Mouse (Mus musculus): ENCODE data around the gene Fam178b.
"Not testable (repeated sequence)": the region's sequence is repeated elsewhere in the genome, so short reads cannot be mapped to it uniquely, and the experiment has no call there.

Fam178b gene

GRCm38 (mm10) chr1:36630053-36630739 lies 52.8 kb downstream of the Fam178b start:
- in situ Hi-C loops (cut with MboI, MseI) = no loop called here

DNA sequence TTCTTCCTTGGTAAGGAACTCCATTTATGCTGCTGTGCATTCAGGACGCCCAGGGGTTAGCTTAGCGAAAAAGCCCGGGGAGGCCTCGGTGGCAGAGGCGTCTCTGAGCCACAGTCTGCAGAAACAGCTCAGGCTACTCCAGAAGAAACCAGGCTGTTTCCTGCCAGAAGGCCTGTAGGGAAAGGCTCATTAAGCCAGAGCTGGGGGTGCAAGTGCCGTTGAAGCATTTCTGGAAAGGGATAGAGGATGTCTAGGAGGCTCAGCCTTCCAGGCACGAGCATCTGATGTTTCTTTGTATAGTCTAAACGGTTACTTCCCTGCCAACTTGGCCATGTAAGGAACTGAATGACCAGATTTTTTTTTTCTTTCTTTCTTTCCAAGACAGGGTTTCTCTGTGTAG lies 54.4 kb downstream of the Fam178b start:
- in situ Hi-C loops (cut with MboI, MseI) = loop anchor here (5.0 kb wide), 1 partner anchor 71 kb away; the partner anchor contains the start of gene Sema4c

DNA sequence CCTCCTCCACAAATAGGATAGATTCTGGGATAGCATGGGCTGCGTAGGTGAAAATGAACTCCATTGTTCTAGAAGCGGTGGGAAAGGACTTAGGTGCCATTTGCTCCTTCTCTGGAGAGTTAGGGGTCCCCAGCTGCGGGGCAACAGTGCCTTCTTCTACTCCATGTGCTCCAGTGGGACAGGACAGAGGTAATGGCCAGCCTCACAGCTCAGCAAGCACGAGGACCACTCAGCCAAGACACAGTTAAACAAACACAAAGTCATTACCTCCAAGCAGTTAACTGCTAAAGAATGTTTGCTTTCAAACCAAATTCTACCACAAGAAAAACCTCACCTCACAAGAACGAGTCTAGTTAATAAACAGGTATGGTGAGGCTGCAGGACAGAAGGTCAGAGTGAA lies 57.5 kb downstream of the Fam178b start:
- in situ Hi-C loops (cut with MboI, MseI) = loop anchor here (5.0 kb wide), 1 partner anchor 68 kb away; the partner anchor contains the start of gene Sema4c

- in situ Hi-C loops (cut with MboI, MseI) = not testable (repeated sequence)
Observed at GRCm38 (mm10) chr1:36615958-36616357, 67.0 kb downstream of the Fam178b start.

- in situ Hi-C loops (cut with MboI, MseI) = no loop called here
Observed at GRCm38 (mm10) chr1:36615188-36615587, 67.8 kb downstream of the Fam178b start.

DNA sequence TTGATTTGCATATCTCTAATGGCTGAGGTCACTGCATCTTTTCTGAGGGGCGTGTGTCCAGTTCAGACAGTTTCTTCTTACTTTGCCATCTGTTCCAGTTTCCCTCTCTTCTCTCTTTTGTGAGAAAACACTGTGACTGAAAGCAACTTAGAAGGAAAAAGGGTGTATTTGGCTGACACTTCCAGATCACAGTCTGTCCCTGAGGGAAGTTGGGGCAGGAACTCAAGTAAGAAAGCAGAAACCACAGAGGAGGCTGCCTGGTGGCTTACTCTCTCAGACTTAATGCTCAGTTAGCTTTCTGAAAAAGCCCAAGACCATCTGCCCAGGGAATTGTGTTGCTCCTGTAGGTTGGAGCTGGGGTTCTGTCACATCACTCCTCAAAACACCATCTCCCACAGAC lies 68.4 kb downstream of the Fam178b start:
- in situ Hi-C loops (cut with MboI, MseI) = no loop called here

DNA sequence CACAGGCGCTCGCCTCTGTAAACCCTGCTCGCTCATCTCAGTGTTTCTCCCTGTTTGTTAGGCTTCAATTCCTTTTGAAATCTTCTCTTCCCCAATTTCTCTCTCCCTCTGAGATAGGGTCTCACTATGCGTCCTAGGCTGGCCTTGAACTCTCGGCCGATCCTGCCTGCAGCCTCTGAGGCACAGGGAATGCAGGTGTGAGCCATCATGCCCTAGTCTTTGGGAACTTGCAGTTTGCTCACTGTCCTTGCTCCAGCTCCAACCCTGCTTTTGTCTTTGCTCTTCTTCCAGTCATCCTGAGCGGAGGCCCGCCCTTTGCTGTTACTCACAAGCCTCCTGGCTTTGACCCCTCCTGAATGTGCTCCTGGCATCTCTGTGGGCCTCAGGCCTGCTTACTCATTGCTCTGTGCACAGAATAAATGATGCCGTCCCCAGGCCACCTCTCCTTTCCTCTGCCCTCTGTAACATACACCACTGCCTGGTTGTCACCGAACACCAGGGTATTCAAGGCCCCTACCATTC lies 69.5 kb downstream of the Fam178b start:
- in situ Hi-C loops (cut with MboI, MseI) = no loop called here

GRCm38 (mm10) chr1:36612362-36612761 lies 70.6 kb downstream of the Fam178b start:
- in situ Hi-C loops (cut with MboI, MseI) = no loop called here

DNA sequence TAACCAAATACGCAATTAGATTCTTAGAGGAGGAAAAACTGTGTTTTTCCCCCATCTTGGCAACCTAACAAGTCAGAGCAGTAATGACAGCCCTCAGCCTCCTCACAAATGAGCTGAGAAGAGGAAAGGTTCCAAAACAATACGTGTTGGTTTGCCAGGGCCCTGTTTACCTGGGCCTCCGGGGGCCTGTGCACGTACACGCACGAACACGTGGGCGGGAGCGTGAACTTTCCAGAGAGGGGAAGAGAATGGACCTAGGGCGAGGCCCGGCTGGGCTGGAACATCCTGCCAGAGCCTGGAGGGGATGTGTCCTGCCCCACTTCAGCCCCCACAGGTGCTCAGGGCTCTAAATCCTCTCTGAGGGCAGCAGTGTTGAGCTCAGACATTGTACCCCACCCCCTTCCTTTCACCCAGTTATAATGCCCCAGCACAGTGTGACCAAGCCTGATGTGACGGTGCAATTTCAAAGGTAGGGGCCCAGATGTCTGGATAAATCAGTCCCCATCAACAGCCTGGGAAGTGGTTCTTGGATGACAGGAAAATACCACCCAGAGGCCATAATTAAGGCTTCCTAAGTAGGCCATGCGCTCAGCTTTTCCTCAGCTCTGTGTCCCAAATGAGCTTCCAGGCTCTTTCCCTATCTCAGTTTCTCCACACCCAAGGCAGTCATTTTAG lies 71.4 kb downstream of the Fam178b start:
- in situ Hi-C loops (cut with MboI, MseI) = no loop called here

DNA sequence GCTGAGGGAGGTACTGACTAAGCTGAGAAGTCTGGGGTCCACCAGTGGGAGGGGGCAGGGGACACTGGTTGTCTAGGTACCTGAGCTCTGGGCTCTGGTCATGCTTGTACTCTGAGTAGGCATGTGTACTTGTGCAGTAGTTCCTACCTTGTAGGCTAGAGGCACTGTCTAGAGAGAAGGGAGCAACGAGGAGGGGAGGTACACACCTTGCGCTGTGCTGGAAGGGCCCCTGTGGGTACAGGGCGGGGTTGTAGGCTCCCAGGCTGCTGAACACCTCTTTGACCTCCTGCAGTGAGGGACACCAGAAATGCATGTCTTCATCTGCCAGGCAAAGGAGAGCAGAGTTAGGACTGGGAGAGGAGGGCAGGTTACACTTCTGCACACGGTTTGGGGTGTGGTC lies 74.8 kb downstream of the Fam178b start:
- in situ Hi-C loops (cut with MboI, MseI) = no loop called here

- in situ Hi-C loops (cut with MboI, MseI) = no loop called here
Observed at GRCm38 (mm10) chr1:36606951-36607350, 76.0 kb downstream of the Fam178b start.

- in situ Hi-C loops (cut with MboI, MseI) = no loop called here
Observed at GRCm38 (mm10) chr1:36604254-36605156, 78.5 kb downstream of the Fam178b start.

- in situ Hi-C loops (cut with MboI, MseI) = no loop called here
Observed at GRCm38 (mm10) chr1:36603361-36603760, 79.6 kb downstream of the Fam178b start.

DNA sequence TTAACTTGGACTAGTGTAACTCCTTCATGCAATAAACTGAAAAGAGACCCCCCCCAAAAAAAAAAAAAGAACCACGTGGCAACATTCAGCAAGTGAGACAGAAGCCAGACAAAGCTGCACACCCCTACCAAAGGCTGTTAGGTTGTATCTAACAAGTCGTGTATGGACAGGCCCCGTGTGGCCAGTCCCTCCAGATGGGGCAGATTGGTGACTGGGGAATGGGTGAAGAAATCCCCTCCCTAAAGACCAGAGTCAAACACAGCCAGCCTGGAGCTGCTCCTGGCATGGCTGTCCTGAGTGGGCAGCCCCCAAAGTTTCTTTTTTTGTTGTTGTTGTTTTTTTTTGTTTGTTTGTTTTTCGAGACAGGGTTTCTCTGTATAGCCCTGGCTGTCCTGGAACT lies 80.7 kb downstream of the Fam178b start:
- in situ Hi-C loops (cut with MboI, MseI) = no loop called here

DNA sequence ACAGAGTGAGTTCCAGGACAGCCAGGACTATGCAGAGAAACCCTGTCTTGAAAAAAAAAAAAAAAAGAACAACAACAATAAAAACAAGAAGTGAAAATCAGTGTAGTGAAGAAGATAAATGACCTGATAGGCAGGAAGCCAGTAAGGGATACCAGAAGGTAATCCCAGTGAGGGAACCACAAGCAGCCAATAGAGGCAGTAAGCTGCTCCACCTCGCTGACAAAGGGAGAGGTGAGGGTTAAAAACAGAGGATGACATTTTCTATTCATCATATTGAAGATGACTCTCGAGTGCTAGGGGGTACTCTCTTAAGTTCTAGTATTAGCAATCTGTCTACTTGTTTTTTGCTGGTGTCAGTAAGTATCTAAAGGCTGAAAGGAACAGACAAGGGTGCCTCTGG lies 84.6 kb downstream of the Fam178b start:
- in situ Hi-C loops (cut with MboI, MseI) = no loop called here

GRCm38 (mm10) chr1:36596114-36596513 lies 86.9 kb downstream of the Fam178b start:
- in situ Hi-C loops (cut with MboI, MseI) = no loop called here

GRCm38 (mm10) chr1:36595167-36595931 lies 87.6 kb downstream of the Fam178b start:
- in situ Hi-C loops (cut with MboI, MseI) = no loop called here

DNA sequence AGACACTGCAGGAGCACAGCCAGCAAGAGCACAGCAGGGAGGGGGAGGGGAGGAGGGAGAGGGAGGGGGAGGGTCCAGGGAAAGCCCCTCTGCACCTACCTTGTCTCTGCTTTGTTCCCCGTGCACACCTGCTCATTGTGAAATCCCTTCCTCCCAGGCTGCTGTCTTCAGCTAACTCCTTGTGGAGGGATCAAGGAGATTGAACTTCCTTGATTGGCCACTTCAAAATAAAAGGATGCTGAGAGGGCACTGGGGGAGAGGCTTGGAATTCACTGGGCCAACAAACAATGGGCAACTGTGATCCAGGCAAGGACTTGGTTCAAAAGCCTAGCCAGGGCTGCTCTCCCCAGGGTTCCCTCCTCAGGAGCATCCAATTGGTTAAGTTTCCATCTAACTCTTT lies 89.9 kb downstream of the Fam178b start:
- in situ Hi-C loops (cut with MboI, MseI) = no loop called here

GRCm38 (mm10) chr1:36591408-36591807 lies 91.6 kb downstream of the Fam178b start:
- in situ Hi-C loops (cut with MboI, MseI) = no loop called here

- in situ Hi-C loops (cut with MboI, MseI) = no loop called here
Observed at GRCm38 (mm10) chr1:36590664-36591063, 92.3 kb downstream of the Fam178b start.

DNA sequence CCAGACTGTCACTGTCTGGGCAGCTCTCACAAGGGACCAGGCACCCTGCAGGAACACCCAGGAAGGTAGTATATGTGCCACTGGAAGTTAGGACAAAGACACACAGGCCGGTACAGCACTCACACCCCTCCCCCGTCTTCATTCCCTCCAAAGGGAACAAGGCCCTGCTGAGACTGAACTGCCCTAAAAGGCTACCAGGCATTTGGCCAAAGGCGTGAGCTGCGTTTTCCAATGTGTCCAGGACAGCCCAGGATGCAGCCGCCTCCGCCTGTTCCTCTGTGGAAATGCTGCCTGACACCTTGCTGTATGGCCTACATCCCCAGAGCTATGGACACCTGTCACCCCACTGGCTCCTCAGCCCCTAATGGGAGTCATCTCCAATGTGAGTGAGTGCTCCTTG lies 93.5 kb downstream of the Fam178b start:
- in situ Hi-C loops (cut with MboI, MseI) = no loop called here

Data from regulatory T cell (primary cell).